Mouse (Mus musculus) urinary bladder, postnatal 25 days (tissue): ENCODE results near the gene Sfi1.
"Not testable (repeated sequence)": the region's sequence is repeated elsewhere in the genome, so short reads cannot be mapped to it uniquely, and the experiment has no call there.

ENCODE experiments used
- DNase-seq: peaks from one replicate; pipeline ENCODE4 v3.0.0; 2022; ENCODE audit warnings: low spot score

Gene Sfi1

DNA sequence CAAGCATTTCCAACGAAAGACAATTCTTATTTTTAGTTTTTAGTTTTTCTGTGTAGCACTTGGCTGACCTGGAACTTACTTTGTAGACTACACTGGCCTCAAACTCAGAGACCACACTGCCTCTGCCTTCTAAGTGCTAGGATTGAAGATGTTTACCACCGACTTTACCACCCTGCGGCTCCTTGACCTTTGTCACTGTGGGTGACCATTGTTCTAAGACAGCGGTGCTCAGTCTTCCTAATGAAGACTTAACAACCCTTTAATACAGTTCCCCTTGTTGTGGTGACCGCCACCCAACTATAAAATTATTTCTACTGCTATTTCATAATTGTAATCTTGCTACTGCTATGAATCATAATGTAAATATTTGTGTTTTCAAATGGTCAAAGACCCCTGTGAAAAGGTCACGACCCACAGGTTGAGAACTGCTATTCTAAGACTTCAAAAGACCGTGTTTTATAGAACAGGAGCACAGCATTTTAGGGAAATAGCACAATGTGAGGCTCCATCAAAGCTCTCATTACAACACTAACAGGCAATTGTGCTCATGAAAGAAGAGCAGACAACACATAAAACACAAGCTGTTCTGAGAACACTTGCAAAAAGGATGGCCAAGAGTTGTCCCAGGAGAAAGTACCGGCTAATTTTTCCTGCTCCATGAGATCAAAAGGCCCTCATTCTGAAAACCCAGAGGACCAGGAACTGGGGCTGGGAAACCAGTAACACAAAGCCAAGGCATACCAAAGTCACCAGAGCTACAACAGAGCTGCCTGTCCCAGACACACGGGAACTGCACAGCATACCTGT lies 47.7 kb downstream of the Sfi1 start:
- DNase-seq: not testable (repeated sequence)

DNA sequence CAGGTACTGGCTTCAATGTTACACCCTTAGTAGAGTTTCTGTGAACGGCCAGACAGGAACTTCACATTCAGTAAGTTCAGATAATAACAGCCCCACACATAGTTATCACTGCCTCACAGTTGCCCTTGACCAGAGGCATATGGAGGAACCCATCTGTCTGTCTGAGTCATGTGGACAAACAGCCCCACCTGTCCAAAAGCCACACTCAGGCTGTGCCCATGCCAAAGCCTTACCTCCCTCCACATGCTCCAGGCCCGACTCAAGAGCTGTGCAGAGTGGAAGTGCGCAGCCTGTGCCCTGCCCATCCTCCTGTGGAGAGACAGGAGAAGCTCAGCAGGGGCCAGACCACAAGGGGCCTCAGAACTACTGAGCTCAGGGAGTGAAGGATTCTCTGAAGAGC lies 49.3 kb downstream of the Sfi1 start:
- not testable (repeated sequence) for DNase-seq

DNA sequence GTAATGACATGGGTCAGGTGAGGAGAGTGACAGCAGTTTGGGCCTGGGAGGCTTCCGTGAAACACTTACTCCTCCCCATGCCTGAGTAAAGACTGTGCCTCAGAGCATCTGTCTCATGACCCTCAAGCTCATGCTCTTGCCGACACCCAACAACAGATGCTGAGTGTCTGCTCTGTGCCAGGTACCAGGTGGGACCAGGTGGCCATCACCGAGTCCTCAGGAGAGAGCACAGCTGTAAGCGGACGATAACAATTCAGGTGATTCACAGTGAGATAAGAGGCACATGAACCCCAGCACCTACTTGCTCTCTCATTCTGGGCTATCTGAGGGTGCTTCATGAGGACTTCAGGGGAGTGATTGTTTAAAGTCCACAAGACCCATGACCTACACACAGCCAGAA lies 50.9 kb downstream of the Sfi1 start:
- DNase-seq: peak; percentile 95

DNA sequence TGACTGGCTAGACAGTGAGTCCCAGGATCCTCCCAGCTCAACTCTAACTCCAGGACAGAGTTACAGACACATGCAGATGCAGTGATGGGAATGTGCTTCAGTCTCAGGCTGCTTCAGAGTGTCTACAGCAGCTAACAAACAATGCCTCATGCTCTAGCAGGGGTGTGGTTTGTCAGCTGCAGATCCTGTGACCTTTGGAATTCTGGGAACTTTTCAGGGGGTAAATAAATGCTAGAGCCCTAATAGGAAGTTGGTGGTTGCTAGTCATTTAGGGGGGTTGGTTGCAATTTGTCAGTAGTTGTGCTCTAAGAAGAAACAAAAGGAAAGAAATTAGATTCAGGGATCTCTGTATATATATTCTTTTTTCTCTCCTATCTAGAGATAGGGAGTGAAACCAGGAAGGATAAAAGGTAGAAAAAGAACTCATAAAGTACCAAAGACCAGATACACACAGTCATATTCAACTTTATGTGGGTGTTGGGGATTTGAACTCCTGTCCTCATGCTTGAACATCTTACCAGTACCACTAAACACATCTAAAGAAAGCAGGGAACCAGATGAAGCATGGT lies 52.2 kb downstream of the Sfi1 start:
- DNase-seq: not testable (repeated sequence)

DNA sequence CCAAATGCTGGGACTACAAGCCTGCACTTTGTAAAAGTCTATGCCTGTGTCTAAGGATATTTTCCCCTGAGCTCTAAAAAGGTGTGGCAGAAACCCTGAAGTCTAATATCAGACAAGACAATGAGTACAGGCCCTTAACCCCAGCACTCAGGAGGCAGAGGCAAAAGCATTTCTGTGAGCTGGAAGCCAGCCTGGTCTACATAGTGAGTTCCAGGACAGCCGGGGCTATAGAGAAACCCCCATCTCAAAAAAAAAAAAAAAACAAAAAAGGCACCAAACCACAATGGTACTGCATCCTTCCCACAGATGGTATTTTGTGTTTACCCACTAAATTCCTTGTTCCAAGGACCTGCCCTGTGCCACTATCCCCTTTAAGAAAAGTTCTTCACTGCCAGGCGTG lies 54.9 kb downstream of the Sfi1 start:
- DNase-seq: peak; percentile 53

DNA sequence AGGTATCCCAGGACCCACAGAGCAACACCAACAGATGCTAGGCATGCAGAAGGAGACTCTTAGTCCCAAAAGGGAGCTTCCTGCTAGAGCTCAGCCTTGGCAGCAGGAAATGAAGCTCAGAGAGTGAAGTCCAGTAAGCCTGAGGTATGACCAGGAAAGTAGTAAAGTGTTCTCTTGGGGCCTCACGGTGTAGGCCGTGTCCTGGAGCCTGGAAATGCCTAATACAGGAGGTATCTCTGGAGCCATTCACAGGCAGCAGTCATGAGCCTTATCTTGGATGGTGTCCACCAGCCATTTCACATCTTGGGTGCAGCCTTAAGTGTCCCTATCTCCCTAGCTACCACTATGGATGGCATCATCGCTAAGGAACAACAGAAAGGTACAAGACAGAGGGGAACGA lies 56.0 kb downstream of the Sfi1 start:
- peak; percentile 63 for DNase-seq

DNA sequence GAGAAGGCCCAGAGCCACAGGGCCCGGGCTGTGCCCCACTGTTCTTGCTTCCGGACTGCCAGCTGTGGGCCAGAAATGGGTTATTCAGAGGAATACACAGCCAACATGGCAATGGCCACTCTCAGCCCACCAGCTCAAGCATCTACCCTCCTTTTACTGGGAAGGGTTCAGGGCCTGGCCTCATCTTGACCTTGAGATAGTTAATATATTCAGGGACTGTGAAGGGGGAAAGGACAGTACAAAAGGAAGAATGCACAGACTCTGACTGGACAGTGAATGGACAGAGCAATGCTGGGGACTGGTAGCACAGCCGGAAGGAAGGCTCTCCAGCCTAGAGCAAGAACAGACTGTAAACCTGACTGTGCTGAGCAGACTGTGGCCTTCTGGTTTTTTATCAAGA lies 57.3 kb downstream of the Sfi1 start:
- DNase-seq: not testable (repeated sequence)

DNA sequence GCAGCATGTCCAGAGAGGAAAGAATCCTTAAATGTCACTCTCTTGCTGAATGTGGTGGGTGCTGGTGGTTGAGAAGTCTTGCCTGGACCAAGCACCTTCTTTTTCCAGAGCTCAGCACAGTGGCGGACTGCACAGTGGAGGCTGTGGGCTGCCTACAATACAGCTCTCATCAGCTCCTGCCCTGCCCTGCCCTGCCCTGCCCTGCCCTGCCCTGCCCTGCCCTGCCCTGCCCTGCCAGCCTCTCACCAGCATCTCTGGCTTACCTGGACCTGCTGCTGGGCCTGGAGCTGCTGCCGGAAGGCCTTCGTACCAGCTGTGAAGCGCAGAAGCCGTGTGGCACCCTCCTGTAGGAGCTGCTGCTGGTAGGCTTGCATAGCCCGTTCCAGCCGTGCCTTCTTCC lies 57.9 kb downstream of the Sfi1 start:
- not testable (repeated sequence) for DNase-seq

DNA sequence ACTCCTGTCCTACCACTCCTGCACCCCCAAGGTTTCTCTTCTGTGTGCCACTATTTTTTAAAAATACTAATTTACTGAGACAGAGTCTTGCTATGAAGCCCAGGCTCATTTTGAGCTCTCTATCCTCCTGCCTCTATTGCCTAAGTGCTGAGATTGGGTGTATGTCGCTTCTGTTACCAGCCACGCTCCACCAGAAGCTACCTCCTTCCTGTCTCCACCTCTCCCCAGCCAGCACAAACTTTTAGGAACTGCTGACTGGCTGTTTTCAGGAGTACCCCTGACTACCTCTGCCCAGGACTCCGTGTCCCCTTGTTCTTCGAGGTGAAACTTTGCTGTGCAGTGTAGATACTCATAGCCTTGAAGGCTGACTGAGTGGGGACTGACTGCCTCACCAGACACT lies 59.9 kb downstream of the Sfi1 start:
- DNase-seq: not testable (repeated sequence)

DNA sequence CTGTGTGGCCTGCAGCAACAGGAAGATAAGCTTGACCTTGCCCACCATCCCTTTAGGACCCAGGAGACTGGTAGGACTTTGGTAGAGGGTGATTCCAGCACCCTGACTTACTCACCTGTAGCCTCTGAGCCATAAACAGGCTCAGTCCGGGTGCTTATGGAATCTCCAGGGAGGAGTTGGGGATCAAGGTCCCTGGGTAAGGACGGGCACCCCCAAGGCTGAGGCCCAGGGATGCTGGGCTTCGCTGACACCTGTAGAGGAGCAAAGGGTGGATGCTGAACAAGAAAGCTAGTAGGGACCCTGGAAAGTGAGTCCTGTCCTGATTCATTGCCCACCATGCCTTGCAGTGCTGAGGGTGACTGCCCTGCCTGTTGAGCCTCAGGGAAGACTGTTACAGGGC lies 60.3 kb downstream of the Sfi1 start:
- not testable (repeated sequence) for DNase-seq

DNA sequence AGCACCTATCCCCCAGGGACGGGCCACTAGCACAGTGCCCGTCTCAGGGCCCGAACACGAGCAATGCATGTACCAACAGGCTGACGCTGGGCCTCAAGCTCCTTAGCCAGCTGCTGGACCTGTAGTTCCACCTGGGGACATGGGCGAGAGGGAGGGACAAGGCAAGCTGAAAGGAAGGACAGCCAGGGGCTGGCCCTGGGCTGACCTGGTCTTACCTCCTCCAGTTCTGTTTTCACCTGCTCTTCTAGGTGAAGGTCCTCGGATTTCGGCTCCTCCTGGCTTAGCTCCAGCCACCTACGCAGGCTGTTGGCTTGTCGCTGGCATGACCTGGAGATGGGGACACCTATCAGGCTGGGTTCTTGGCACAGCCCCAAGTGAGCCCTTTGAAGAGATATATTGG lies 61.3 kb downstream of the Sfi1 start:
- DNase-seq: peak; percentile 82

DNA sequence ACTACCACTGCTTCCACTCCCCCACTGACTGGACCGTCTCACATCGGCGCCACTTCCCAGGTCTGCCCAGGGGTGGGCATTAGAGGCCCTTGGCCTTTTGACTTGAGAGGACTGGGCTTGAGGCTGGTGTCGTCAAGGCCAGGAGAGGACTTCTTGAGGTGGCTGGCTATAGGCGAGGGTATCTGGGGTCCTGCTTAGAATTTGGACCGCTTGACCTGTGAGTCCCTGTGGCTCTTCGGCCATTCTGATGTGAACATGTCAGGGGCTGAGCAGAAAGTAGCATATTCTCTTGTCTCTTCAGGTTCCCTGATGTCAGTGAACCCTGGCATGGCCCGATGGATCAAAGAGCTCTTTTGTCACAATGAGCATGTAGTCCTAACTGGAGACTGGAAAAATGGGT lies 63.4 kb downstream of the Sfi1 start:
- DNase-seq: peak; percentile 91

DNA sequence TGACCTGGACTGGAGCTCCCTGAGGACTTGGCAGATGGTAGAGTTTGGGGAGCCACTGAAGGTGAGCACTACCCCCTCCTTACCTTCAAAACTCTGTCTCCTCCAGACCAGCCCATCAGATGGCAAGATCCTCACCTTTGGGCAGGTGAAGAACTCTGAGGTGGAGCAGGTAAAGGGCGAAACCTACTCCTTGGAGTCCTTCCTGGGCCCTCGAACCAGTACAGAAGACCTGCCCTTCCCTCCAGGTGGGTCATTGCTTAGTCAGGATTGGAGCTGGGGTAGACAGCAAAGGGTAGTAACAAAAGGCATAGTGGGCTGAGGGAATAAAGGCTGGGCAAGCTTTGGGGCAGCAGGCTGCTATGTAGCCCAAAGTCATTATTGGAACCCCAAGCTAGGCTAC lies 64.0 kb downstream of the Sfi1 start:
- DNase-seq: peak; percentile 23

DNA sequence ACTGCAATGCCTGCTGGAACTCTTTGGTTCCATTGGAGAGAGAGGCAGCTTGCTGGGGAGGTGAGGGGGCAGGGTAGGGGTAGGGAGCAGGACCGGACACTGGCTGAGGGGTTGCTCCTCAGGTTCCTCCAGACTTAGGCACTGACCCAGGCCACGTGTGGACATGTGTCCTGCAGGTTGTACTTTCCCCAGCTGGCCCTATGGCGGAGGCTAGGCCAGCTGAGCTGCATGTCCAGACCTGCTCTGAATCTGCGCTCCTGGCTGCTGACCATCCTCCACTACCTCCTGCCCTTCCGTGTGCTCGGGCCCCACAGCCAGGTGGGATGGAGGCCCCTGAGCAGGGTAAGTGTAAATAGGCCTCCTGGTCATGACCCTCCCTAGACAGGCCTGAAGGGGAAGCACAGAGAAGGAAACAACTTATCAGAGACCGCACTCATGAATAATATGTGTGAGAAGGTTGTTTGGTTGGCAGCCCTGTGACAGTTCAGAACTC lies 65.9 kb downstream of the Sfi1 start:
- DNase-seq: peak; percentile 86

DNA sequence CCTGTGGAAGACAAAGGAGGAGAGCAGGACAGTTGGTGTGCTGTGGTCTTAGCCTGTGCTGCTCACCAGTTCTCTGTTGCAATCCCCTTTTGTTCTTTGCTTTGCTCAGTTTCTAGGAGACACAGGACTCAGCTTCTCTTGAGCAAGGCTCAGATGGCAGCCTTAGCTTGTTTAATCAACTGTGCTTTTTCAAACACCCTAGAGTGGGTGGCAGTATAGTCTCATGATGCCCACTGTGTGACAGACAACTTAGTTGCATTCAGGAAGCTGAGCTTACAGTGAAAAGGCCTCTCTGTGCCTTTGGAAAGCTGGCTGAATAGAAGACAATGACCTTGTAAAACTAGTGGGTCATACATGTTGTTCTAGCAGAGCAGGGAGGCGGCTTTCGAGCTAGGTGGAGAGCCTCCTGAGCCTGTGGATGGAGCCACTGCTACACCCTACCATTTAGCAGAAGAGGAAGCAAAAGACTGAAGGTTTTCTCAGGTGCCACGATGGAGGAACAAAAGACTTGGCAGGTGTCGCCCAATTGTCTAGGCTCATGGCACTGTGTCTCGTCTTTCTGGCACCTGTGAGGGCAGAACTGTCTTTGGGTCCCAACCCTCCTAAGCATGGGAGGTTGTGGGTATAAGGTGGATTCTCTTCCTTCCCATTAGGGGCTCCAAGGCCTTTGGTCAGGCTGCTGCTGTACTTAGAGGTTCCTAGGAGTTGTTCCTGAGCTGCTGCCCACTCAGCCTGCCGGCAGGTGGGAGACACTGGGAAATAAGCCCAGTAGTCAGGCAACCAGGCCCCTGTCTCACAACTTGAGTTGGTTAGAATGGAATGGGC lies 66.6 kb downstream of the Sfi1 start:
- DNase-seq: peak; percentile 100

DNA sequence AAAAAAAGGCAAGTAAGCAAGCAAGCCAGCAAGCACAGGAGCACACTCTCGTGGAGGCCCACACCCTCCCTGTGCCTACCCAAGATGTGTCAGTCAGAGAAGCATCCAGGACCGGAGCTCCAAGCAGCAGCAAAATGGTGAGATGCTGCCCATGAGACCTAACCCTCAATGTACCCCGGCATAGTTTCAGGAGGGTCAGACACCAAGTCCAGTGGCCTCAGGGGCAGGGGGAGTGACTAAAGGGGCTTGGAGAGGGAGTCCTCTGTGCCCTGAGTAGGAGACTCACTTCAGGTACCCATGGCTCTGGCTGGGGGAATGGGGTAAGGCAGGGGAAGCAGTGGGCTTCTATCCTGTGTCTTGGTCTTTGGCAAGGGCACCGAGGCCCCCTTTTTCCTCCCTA lies 67.3 kb downstream of the Sfi1 start:
- not testable (repeated sequence) for DNase-seq

DNA sequence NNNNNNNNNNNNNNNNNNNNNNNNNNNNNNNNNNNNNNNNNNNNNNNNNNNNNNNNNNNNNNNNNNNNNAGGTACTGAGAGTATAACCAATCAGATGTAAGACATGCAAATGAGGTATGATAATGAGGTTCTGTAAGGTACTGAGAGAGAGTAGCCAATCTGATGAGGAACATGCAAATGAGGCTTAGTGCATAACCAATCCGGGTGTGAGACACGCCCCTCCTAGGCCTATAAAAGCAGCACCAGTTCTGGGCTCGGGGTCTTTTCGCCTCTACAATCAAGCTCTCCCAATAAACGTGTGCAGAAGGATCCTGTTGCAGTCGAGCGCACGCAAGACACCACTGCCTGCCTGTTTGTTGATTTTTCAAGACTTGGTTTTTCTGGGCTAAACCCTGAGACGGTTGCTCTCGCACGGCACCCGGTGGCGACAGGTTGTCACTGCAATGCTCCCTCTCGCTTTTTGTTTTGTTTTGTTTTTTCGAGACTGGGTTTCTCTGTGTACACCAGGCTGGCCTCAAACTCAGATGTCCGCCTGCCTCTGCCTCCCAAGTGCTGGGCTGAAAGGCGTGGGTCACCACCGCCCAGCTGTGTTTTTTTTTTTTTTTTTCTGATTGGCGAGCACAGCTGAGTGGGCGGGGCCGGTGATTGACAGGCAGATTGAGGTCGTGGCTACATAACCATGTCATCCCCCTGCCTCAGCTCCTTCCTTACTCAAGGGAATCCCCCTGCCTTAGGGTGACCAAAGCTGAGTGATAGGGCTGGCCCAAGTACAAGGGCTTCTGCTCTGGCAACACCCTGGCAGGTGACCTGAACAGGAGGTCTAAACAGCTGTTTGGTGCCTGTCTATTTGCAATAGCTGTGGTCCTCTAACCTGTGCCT lies 68.1 kb downstream of the Sfi1 start:
- DNase-seq: not testable (repeated sequence)

DNA sequence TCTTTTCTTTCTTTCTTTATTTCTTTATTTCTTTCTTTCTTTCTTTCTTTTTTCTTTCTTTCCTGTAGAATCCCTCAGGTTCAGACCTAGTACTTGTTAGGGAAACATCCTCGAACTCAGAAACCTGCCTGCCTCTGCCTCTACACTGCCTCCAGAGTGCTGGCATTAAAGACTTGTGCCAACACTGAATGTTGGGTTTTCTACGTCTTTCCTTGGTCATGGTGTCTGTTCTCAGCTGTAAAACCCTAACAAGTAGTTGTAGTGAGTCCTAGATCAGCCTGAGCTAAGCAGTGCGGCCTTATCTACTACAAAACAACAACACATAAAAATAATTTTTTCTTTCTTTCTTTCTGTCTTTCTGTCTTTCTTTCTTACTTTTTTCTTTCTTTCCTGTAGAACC lies 78.9 kb downstream of the Sfi1 start:
- DNase-seq: no peak

DNA sequence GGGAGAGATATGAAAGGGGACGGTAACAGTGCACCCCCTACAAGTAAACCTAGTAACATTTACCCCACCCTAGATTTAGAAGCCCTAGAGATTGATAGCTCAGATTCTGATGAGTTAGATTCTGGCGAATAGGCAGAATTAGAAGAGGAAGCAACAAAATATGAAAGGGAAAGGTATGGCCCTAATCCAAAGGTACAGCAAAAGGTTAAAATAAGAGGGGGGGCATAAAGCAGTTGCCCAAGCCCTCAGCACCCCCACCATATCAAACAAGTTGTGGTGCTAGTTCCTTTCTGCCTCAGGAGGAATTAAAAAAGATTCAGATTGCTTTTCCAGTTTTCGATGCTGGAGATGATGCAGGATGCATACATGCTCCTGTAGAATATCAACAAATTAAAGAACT lies 87.1 kb downstream of the Sfi1 start:
- DNase-seq: no peak

DNA sequence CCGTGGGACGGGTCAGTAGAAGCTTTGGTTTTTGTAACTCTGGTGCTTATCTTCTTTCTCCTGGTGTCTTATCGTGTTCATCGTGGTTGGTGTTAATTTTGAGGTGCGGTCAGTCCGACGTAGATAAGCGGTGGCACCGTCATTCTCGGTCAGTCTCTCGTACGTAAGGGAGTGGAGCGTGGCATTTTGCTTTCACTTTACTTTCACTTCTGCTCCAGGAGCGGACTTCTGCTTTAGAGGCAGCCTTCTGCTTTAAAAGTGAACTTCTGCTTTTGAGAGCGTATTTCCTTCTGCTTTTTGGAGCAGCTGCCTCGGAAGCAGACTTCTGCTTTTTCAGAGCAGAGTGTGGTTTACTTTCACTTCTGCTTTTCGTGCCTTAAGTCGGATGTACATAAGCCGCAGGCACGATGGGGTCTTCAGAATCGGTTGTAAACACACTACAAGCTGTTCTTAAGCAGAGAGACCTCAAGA lies 88.0 kb downstream of the Sfi1 start:
- no peak for DNase-seq

DNA sequence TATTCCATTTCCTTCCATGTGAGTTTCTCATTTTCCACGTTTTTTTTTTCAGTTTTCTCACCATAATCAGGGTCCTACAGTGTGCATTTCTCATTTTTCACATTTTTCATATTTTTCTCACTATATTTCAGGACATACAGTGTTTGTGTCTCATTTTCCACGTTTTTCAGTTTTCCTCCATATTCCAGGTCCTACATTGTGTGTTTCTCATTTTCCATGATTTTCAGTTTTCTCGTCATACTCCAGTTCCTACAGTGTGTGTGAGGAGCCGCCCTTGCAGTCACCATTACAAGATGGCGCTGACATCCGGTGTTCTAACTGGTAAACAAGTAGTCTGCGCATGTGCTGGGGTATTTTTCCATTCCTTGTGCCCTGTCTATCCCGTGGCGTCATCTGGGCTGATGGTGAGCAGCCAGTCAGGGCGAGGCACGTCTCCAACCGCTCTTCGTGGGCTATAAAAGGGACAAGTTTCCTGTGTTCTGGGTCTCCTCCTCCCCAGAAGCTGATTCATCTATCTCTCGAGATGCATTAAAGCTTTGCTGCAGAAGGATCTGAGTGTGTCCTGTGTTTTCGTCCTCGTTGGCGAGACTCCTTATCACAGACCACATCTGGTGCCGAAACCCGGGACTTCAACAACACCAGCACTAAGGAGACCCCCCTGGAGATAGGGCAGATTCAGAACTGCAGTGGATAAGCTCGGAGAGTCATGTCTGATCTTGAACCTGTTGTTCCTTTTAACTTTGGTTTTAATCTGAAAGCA lies 88.6 kb downstream of the Sfi1 start:
- not testable (repeated sequence) for DNase-seq
